Mouse (Mus musculus): ENCODE data around the gene Cmpk1.

DNA sequence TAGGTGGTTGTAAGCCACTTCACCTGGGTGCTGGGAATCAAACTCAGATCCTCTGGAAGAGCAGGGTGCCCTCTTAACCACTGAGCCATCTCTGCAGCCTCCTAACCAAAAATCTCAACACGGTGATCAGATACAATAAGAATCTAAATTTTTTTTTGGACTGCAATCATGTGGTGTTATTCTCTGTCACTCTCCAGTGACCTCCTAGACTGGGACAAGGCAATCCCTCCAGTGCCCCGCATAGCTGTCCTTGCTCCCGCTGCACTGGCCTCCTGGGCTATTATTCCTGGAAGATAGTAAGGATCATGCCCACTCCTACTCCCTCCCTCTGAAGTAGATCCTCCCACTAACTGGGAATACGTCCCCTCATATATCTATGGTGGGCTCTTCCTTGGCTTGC is 45.7 kb downstream of the Cmpk1 start:
- TF ChIP-seq CTCF (IDR thresholded peaks at IDR 0.05; ENCODE audit: low read depth, low read length) (no peak), POLR2A (IDR thresholded peaks at IDR 0.05; ENCODE audit: extremely low read depth, insufficient read depth, low read length) (no peak)

Data from liver, adult 2 months (tissue).